Mouse (Mus musculus) bone marrow macrophage, adult 2 months (primary cell): ENCODE results near the gene Dhx16. TPM values are rescaled to one million over a fixed set of nuclear protein-coding genes. Genes with fewer than 3 reads are reported as not detected.
A peak's percentile ranks its signal among the peaks of the same experiment; 100 is the strongest.

ENCODE experiments used
- H3K27ac ChIP-seq: 2 replicates; pipeline ENCODE4 v1.5.1; 2012; ENCODE audit warnings: low read depth, low read length; ENCODE audit not compliant: insufficient read depth
- H3K4me1 ChIP-seq: 2 replicates; pipeline ENCODE4 v1.6.1; 2012; ENCODE audit warnings: low read length; ENCODE audit not compliant: control insufficient read depth, insufficient read depth
- H3K4me3 ChIP-seq: 2 replicates; pipeline ENCODE4 v1.5.1; 2012; ENCODE audit warnings: mild to moderate bottlenecking, low read length, moderate library complexity; ENCODE audit not compliant: insufficient read depth
- CTCF ChIP-seq: IDR thresholded peaks from 2 replicates; pipeline ENCODE4 v1.5.1; 2012; ENCODE audit warnings: low read depth, mild to moderate bottlenecking, low read length, moderate library complexity
- POLR2A ChIP-seq: IDR thresholded peaks from 2 replicates; pipeline ENCODE4 v1.6.1; 2012; ENCODE audit warnings: mild to moderate bottlenecking, low read depth, low read length, borderline replicate concordance
- polyA plus RNA-seq: library from polyadenylated mRNA; stranded (reverse); fragments of >200 nt; gene quantifications from 2 replicates; pipeline ENCODE4 v1.2.4, GENCODE M21; 2012; ENCODE audit not compliant: missing spikeins, insufficient read depth, insufficient read length

Dhx16 gene
- polyA plus RNA-seq, 1 experiment: 57.5 TPM

DNA sequence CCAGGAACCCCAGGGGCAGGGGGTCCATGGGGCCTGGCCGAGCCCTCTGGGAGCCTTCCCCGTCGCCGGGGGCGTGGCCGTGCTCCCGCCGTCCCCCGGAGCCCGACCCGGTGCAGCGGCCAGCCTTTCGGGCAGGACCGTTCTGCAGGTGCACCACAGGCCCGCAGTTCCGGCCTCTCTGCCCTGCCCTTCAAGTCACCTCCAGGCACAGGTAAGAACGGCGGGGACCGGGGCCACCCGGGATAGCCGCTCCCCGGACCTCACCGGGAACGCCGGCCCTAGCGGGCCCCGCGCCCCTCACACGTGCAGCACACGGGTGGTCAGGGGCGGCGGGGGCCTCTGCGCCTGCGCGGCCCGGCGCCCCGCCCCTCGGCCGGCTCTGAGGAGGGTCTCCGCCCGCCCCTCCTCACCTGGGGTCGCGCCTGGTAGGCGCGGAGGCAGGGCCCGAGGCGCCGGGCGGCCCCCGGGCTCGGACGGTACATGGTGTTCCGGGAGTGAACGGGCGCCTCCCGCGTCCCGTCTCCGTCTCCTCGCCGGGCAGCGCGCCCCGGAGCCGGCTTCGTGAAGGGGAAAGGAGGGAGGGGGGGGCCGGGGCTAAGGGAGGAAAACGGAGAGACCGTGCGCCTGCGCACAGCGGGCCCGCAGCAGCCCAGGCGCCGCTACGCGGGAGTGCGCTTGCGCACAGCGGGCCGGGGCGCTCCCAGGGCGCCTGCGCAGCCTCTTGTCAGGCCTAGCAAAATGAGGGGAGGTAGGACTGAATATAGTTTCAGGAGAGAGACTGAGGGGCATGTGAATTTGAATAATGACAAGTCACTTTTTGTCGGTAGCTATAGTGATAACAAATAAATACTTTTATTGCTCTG, 17.4 kb downstream of the Dhx16 start, which contains the start of gene 2310061I04Rik:
2310061I04Rik (minus strand) TSS at position 651 of the 863 bp plus-strand sequence.
- H3K27ac ChIP-seq: peak within 1 kb of the TSS; percentile 61

DNA sequence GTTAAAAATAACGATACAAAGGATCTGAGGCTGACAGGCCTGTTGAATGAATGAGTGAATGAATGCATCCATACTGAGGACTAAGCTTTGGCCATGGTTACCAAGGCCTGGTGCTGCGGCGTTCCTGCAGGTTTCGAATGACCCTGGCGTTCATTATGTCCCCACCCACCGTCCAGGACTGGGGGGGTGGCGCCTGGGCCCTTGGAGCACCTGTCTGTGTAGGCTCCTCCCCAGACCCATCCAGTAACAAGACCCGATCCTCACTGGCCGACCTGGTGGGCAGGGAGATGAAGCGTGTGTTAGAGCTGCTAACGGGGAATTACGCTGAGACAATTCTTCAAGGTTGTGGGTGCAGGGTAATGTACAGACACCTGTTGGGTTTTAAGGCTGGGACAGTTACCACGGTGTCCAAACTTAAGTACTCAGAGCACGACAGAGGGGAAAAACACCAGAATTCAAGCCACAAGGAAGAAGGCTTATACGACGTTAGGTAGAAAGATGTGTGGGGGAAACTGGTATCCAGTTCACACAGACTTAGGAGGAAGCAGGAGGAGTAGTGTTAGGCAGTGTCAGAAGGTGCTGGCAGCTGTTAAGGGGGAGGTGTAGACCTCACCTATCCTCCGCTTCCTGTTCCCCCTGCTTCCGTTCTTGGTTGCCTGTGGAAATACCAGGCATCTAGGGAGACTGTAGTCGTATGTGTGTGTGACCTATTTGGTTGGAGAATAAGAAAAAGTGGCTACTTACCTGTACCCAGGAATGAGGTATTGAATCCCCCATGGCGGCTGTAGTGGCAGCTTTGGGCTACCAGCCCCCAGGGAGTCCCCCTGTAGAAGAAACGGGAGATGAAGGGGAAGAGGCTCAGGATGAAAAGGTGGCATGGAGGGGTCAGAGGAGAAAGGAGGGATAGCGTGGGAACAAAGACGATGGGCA, 18.3 kb downstream of the Dhx16 start:
- peak overlapping the region; percentile 46 for H3K4me3 ChIP-seq
- 0 out of 2 replicates have a peak, but pooled peaks have one; percentile 14 for TF ChIP-seq CTCF
- TF ChIP-seq POLR2A: no peak
- H3K27ac ChIP-seq: no peak overlapping the region
- peaks cover 18% of the 10 kb centered on the region for H3K4me1 ChIP-seq

More for the DNA sequence above, 17.4 kb downstream of the Dhx16 start, which contains the start of gene 2310061I04Rik:
- peaks cover 18% of the 10 kb centered on the region for H3K4me1 ChIP-seq
- peak within 1 kb of the TSS; percentile 78 for H3K4me3 ChIP-seq
- TF ChIP-seq POLR2A (no peak), CTCF (no peak)

- Histone ChIP-seq H3K27ac (no peak overlapping the region), H3K4me3 (no peak overlapping the region), H3K4me1 (peaks cover 18% of the 10 kb centered on the region)
- TF ChIP-seq CTCF: no peak
- no peak for TF ChIP-seq POLR2A
Measured at GRCm38 (mm10) chr17:35900636-35901035, 21.0 kb downstream of the Dhx16 start.

- H3K4me3 ChIP-seq: no peak overlapping the region
- H3K27ac ChIP-seq: no peak overlapping the region
- H3K4me1 ChIP-seq: peaks cover 9% of the 10 kb centered on the region
- TF ChIP-seq CTCF (no peak), POLR2A (no peak)
Measured at GRCm38 (mm10) chr17:35903343-35903991, 23.8 kb downstream of the Dhx16 start.

DNA sequence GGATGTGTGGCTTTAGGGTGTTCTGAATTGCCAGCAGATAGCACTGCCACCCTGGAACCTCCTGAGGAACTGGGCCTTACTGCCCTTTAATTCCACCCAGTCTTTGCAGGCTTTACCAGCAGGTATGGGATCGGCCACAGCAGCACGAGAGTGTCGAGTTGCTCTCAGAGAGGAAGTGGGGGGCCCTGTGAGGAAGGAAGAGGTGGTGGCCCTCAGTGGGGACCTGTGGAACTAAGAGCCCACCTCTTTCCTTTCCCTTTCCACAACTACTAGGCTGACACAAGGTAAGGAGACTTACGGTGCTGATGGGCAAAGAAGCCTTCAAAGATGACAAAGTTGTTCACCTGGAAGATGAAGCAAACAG, 24.4 kb downstream of the Dhx16 start:
- Histone ChIP-seq H3K4me3 (no peak overlapping the region), H3K4me1 (peaks cover 9% of the 10 kb centered on the region), H3K27ac (no peak overlapping the region)
- TF ChIP-seq POLR2A (no peak), CTCF (no peak)

- H3K4me1 ChIP-seq: peaks cover 10% of the 10 kb centered on the region
- no peak for TF ChIP-seq CTCF
- no peak for TF ChIP-seq POLR2A
Measured at GRCm38 (mm10) chr17:35905587-35905986, 26.0 kb downstream of the Dhx16 start.

GRCm38 (mm10) chr17:35907609-35908008, 28.0 kb downstream of the Dhx16 start:
- H3K27ac ChIP-seq: no peak overlapping the region
- no peak for TF ChIP-seq CTCF
- TF ChIP-seq POLR2A: no peak
- H3K4me1 ChIP-seq: peaks cover 9% of the 10 kb centered on the region
- no peak overlapping the region for H3K4me3 ChIP-seq

More at GRCm38 (mm10) chr17:35905587-35905986, 26.0 kb downstream of the Dhx16 start:
- H3K4me3 ChIP-seq: no peak overlapping the region
- no peak overlapping the region for H3K27ac ChIP-seq

- H3K4me1 ChIP-seq: peaks cover 10% of the 10 kb centered on the region
- no peak overlapping the region; the same call in 1 of the 2 replicates for H3K27ac ChIP-seq
- no peak for TF ChIP-seq POLR2A
- TF ChIP-seq CTCF: no peak
Measured at GRCm38 (mm10) chr17:35909186-35909918, 29.7 kb downstream of the Dhx16 start.

GRCm38 (mm10) chr17:35909919-35910369, 30.3 kb downstream of the Dhx16 start, which contains the start of gene Atat1:
Gene Atat1, minus strand, starts transcription at chr17:35910075.
- H3K4me1 ChIP-seq: peaks cover 14% of the 10 kb centered on the region
- no peak for TF ChIP-seq POLR2A
- TF ChIP-seq CTCF: no peak

More at GRCm38 (mm10) chr17:35909186-35909918, 29.7 kb downstream of the Dhx16 start:
- peak overlapping the region; percentile 85 for H3K4me3 ChIP-seq

More at GRCm38 (mm10) chr17:35909919-35910369, 30.3 kb downstream of the Dhx16 start, which contains the start of gene Atat1:
- Histone ChIP-seq H3K4me3 (peak within 1 kb of the TSS; percentile 85), H3K27ac (peak within 1 kb of the TSS; percentile 32)
